Mouse (Mus musculus) erythroblast, embryonic 14.5 days (primary cell): ENCODE results near the gene Psmb9. TPM values are rescaled to one million over a fixed set of nuclear protein-coding genes. Genes with fewer than 3 reads are reported as not detected.

Source experiments
- H3K27me3 ChIP-seq: 2 replicates; pipeline ENCODE4 v1.6.1; 2012; ENCODE audit warnings: inconsistent platforms; ENCODE audit not compliant: control insufficient read depth
- H3K36me3 ChIP-seq: 2 replicates; pipeline ENCODE4 v1.6.1; 2012; ENCODE audit warnings: mild to moderate bottlenecking, inconsistent platforms; ENCODE audit not compliant: control insufficient read depth
- H3K4me1 ChIP-seq: 2 replicates; pipeline ENCODE4 v1.6.1; 2012; ENCODE audit warnings: inconsistent platforms; ENCODE audit not compliant: control insufficient read depth
- H3K4me3 ChIP-seq: replicated peaks from 2 replicates; pipeline ENCODE3; 2012; ENCODE audit warnings: moderate library complexity, mild to moderate bottlenecking, inconsistent platforms
- H3K9me3 ChIP-seq: 2 replicates; pipeline ENCODE4 v1.6.1; 2012; ENCODE audit warnings: low read length, inconsistent platforms, mixed read lengths; ENCODE audit not compliant: control insufficient read depth
- GATA1 ChIP-seq: IDR thresholded peaks from 2 replicates; pipeline ENCODE4 v1.6.1; 2012; ENCODE audit warnings: low read length, inconsistent platforms, mixed read lengths
- TAL1 ChIP-seq: IDR thresholded peaks from 3 replicates; pipeline ENCODE4 v1.6.1; 2012; ENCODE audit warnings: low read length, inconsistent platforms, mixed read lengths
- polyA plus RNA-seq: library from polyadenylated mRNA; stranded (reverse); fragments of >175 nt; gene quantifications from 2 replicates; pipeline ENCODE4 v1.2.3, GENCODE M21; 2012

The Psmb9 gene
- polyA plus RNA-seq, 1 experiment: 0.05 TPM

GRCm38 (mm10) chr17:34207866-34208265 lies 20.3 kb upstream of the Psmb9 start:
- peaks cover 13% of the 10 kb centered on the region for H3K27me3 ChIP-seq
- TF ChIP-seq TAL1 (no peak), GATA1 (no peak)

DNA sequence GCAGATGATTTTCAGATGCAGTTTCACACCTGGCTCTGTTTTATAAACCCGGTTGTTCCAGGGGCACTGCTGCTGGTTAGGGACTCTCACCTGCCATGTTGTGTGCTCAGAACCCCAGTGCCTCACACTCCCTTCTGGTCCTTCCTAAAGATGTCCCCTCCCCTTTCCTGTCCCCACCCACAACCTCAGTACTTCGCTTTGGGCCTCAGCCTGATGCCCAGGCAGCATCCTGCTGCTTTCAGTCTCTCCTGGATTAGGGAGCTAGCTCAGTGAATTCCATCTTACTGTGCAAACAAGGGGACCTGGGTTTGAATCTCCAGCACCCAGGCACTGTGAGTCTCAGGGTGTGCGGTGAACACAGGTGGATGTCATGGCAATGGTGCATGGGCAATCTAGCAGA lies 19.9 kb upstream of the Psmb9 start:
- H3K9me3 ChIP-seq: 0 out of 2 replicates have a peak, but pooled peaks cover 2% of the 10 kb centered on the region
- H3K27me3 ChIP-seq: peaks cover 14% of the 10 kb centered on the region
- TF ChIP-seq TAL1 (no peak), GATA1 (no peak)

More at GRCm38 (mm10) chr17:34207866-34208265, 20.3 kb upstream of the Psmb9 start:
- peaks cover 44% of the 10 kb centered on the region for H3K4me1 ChIP-seq
- H3K4me3 ChIP-seq: no peak overlapping the region
- no peaks in the 10 kb centered on the region for H3K36me3 ChIP-seq
- H3K9me3 ChIP-seq: 0 out of 2 replicates have a peak, but pooled peaks cover 2% of the 10 kb centered on the region

DNA sequence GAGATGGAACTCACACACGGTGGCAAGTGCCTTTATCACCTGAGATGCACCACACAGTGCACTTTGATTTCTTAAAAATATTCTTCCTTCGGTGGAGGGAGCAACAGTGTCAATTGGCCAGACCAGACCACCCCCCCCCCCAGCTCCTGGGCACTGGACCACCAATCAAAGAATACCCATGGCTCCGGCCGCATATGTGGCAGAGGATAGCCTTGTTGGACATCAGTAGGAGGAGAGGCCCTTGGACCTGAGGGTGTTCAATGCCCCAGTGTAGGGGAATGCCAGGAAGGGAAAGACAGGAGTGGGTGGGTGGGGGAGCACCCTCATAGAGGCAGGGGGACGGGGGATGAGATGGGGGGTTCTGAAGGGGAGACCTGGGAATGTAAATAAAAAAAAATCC lies 19.2 kb upstream of the Psmb9 start:
- Histone ChIP-seq H3K4me3 (no peak overlapping the region), H3K36me3 (no peaks in the 10 kb centered on the region), H3K4me1 (peaks cover 40% of the 10 kb centered on the region), H3K9me3 (0 out of 2 replicates have a peak, but pooled peaks cover 2% of the 10 kb centered on the region), H3K27me3 (peaks cover 9% of the 10 kb centered on the region)
- no peak for TF ChIP-seq GATA1
- TF ChIP-seq TAL1: no peak

More for the DNA sequence above, 19.9 kb upstream of the Psmb9 start:
- Histone ChIP-seq H3K4me3 (no peak overlapping the region), H3K4me1 (peaks cover 44% of the 10 kb centered on the region), H3K36me3 (no peaks in the 10 kb centered on the region)

GRCm38 (mm10) chr17:34205746-34206176 lies 18.2 kb upstream of the Psmb9 start:
- H3K4me3 ChIP-seq: peak overlapping the region; percentile 99
- H3K36me3 ChIP-seq: no peaks in the 10 kb centered on the region
- H3K4me1 ChIP-seq: peaks cover 33% of the 10 kb centered on the region
- 0 out of 2 replicates have a peak, but pooled peaks cover 2% of the 10 kb centered on the region for H3K9me3 ChIP-seq
- H3K27me3 ChIP-seq: peaks cover 4% of the 10 kb centered on the region; the same call in 1 of the 2 replicates
- TF ChIP-seq TAL1: no peak

DNA sequence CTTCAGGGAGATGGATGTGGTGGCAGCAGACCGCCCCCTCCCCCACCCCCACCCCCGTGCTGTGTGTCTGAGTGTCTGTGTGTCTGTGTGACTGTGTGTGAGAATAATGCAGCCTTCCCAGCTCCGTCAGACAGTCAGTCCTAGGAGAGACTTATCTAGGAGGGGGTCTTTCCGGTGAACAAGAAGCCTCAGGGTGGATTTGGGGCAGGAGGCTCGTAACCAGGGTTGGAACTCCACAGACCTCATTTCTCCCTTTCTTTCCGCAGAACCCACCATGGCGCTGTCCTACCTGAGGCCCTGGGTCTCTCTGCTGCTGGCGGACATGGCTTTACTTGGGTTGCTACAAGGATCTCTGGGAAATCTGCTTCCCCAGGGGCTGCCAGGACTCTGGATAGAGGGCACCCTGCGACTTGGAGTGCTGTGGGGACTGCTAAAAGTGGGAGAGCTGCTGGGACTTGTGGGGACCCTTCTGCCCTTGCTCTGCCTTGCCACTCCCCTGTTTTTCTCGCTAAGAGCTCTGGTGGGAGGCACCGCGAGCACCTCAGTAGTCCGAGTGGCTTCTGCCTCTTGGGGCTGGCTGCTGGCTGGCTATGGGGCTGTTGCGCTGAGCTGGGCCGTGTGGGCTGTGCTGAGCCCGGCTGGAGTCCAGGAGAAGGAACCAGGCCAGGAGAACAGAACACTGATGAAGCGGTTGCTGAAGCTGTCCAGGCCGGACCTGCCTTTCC lies 17.6 kb upstream of the Psmb9 start:
- peaks cover 28% of the 10 kb centered on the region for H3K4me1 ChIP-seq

DNA sequence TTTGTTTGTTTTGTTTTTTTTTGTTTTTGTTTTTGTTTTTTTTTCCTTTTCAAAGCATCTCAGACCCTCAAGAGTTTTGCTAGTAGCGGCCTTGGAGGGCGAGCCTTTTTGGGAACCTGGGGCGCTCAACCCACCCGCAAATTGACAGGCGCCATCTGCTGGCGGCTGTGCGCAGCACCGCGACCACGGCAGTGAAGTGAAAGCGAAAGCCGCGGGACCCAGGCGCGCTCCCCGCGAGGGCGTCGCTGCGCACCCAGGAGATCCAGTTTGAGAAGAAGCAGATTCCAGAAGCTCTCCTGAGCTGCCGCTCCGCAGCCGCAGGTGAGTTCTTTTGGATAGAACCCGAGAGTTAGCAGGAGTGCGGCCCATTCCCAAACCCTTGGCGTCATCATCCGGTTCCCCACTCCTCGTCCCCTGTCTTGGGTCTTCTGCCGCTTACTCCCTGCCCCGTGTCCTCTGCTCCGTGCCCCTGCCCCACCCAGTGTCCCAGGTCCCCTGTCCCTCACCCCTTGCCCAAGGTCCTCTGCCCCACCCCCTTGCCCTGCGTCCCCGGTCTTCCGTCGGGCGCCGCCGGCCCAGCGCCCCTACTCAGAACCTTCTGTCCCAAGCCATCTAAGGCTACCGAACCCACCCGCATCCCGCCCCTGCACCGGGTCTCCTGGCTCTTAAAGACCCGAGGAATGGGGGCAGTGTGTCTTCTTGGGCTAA lies 16.9 kb upstream of the Psmb9 start:
- Histone ChIP-seq H3K27me3 (peaks cover 5% of the 10 kb centered on the region; the same call in 1 of the 2 replicates), H3K4me3 (peak overlapping the region; percentile 99), H3K36me3 (no peaks in the 10 kb centered on the region), H3K9me3 (no peaks in the 10 kb centered on the region), H3K4me1 (peaks cover 28% of the 10 kb centered on the region)
- TF ChIP-seq GATA1: no peak
- no peak for TF ChIP-seq TAL1

More for the DNA sequence above, 17.6 kb upstream of the Psmb9 start:
- H3K4me3 ChIP-seq: peak overlapping the region; percentile 99
- 0 out of 2 replicates have a peak, but pooled peaks cover 2% of the 10 kb centered on the region for H3K9me3 ChIP-seq
- no peaks in the 10 kb centered on the region for H3K36me3 ChIP-seq
- TF ChIP-seq TAL1: no peak
- no peak for TF ChIP-seq GATA1
- H3K27me3 ChIP-seq: peaks cover 4% of the 10 kb centered on the region; the same call in 1 of the 2 replicates

DNA sequence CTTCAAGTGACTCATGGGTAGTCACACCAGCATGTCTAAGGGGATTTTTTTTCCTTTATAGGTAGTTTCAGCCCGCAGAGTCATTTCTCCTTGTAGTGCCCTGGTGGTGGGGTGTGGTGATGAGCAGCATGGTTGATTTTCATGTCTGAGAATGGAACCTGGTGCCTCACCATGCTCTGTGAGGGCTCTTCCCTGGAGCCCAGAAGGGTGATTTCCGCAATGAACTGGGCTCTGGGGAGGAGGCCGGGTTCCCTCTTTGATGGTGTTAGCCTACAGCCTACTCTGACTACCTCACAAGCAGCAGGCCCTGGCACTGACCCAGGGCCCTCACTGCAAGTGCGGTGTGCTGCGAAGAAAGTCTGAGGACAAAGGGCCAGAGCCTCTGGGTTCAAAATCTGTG lies 15.9 kb upstream of the Psmb9 start, which contains the start of gene Tap2:
Gene Tap2 (plus strand): TSS at position 84 of the 400 bp plus-strand sequence.
- no peaks in the 10 kb centered on the region for H3K36me3 ChIP-seq
- peak within 1 kb of the TSS; percentile 99 for H3K4me3 ChIP-seq
- H3K4me1 ChIP-seq: peaks cover 28% of the 10 kb centered on the region
- peaks cover 14% of the 10 kb centered on the region for H3K27me3 ChIP-seq
- TF ChIP-seq TAL1 (no peak), GATA1 (no peak)
- H3K9me3 ChIP-seq: no peaks in the 10 kb centered on the region

- no peaks in the 10 kb centered on the region for H3K36me3 ChIP-seq
- peaks cover 19% of the 10 kb centered on the region for H3K27me3 ChIP-seq
- H3K4me1 ChIP-seq: peaks cover 32% of the 10 kb centered on the region
- no peaks in the 10 kb centered on the region for H3K9me3 ChIP-seq
- H3K4me3 ChIP-seq: no peak overlapping the region
- TF ChIP-seq GATA1 (no peak), TAL1 (no peak)
Observed at GRCm38 (mm10) chr17:34202760-34203442, 15.3 kb upstream of the Psmb9 start.

DNA sequence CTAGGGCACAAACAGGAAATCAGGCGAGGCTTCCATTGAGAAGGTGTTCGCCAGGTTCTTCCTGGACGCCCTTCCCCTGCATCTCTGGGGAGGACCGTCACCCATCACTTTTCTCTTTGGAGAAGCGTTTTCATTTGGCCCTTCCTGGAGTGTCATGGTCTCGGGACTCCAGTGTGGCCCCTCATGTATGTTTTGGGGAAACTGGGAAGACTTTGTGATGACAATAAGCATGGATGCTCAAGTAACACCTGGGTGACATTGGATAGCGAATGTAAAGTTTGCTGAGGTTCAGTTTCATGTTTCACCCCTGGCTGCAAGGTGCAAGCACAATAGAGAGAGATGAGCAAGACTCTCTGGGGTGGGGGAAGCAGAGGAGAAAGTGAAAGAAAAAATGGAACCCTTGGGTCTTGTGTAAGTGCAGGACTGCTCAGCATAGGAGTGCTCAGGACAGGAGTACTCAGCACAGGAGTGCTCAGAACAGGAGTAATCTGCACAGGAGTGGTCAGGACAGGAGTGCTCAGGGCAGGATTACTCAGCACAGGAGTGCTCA lies 14.0 kb upstream of the Psmb9 start:
- H3K9me3 ChIP-seq: no peaks in the 10 kb centered on the region
- no peak for TF ChIP-seq GATA1
- no peak for TF ChIP-seq TAL1
- H3K36me3 ChIP-seq: no peaks in the 10 kb centered on the region
- H3K4me1 ChIP-seq: peaks cover 39% of the 10 kb centered on the region
- no peak overlapping the region for H3K4me3 ChIP-seq
- H3K27me3 ChIP-seq: peaks cover 32% of the 10 kb centered on the region
